Mouse (Mus musculus): ENCODE data around the gene Oat. TPM values are rescaled to one million over a fixed set of nuclear protein-coding genes. Genes with fewer than 3 reads are reported as not detected.
A peak's percentile ranks its signal among the peaks of the same experiment; 100 is the strongest.

The Oat gene
- total and polyA plus RNA-seq, 2 experiments from 2014 or later, result 101 to 123 TPM

DNA sequence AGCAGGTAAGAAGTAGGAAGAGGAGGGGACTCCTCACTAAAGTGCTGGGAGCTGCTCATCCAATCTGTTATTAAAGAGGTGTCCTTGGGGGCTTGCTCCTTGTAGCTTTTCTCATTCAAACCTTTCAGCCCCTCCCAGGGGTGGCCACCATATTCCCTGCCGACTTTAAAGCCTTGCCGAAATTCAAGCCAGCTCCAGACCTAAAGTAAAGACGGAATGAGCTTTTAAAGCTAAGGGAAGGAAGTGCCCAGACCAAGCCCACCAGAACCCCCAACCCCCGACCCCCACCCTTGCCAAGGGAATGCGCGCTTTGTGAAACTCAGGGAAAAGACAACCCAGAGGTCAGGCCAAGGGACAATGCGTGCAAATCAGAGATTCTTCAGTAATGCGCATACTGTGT, 24.7 kb upstream of the Oat start:
- Histone ChIP-seq H3K9me3 (ENCODE audit: low read length) (no peaks in the 10 kb centered on the region), H3K9ac (replicated peaks; ENCODE audit: low read length) (no peak overlapping the region), H3K4me2 (ENCODE audit: low read depth, low read length) (no peak overlapping the region), H3K27ac (no peak overlapping the region), H3K4me1 (ENCODE audit: insufficient read depth, low read length) (peaks cover 17% of the 10 kb centered on the region; the same call in 1 of the 2 replicates), H3K27me3 (ENCODE audit: insufficient read depth, low read length) (peaks cover 53% of the 10 kb centered on the region), H3K4me3 (ENCODE audit: low read length) (no peak overlapping the region), H3K36me3 (ENCODE audit: insufficient read depth, low read length) (no peaks in the 10 kb centered on the region)
- TF ChIP-seq CTCF (IDR thresholded peaks at IDR 0.05; ENCODE audit: low read depth), result no peak
- no peak for ATAC-seq
- DNase-seq (ENCODE audit: low spot score), result no peak
- 17% methylated on average over 8 of the region's 8 CpGs for WGBS

DNA sequence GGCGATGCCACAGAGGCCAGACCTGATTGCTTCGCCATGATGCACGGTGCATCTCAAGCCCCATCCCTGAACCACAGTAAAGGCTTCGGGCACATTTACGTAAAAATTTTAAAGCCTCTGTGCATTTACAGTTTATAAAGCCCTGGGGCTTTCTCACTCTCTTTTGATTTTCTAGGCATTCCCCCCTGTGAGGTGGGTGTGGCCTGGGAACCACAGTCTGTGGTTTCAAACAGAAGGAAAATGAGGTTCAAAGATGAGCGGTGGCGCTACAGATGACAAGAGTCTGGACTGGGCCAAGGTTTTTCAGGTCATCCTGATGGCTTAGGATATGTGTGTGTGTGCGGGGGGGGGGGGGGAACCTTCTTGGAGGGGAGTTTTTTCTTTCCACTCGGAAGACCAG, 23.8 kb upstream of the Oat start:
- WGBS, result 4% methylated on average over 9 of the region's 9 CpGs
- no peaks in the 10 kb centered on the region for H3K9me3 ChIP-seq (ENCODE audit: low read length)

DNA sequence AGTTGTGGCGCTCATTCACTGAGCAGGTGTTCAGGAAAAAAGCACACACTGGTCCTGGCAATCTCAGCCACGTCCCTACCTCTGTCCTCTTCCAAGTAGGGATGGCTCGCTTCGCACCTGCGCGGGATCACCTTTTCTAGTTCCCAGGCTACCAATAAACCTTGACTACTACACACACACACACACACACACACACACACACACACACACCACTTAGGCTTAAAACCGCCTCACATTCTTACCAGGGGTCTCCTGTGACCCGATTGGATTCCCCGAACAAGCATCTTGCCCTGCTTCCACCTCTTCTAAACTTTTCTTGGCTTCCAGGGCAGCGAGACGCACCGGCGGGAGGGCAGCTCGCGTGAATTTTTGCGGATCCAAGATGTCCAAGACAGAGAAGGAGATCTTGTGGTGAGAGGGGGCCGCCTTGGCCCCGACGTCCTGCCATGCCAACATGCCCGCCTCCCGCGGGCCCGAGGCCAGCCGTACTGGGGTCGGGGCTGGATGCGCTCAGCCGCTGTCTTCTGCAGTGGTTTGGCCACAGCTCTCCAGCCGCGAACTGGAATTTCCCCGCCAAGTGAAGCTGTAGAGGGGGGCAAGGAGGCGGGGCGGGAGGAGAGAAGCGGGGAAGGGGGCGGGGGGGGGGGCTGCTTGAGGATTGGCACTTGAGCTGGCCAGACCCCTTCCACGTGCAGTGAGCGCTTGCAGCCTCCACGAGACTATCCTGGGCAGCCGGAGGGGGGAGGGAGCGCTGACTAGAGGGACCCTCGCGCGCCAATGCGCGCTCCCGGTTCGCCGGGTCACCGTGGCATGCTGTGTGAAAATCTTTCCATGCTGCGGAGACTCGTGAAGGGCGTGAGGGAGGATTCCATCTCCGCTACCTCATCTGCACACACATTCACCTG, 23.1 kb upstream of the Oat start, which contains the start of gene Nkx1-2:
Gene Nkx1-2, minus strand, starts transcription at position 567 of the 905 bp plus-strand sequence.
- Histone ChIP-seq H3K4me3 (ENCODE audit: low read length) (peak within 1 kb of the TSS; percentile 37), H3K4me1 (ENCODE audit: insufficient read depth, low read length) (peaks cover 17% of the 10 kb centered on the region; the same call in 1 of the 2 replicates), H3K27me3 (ENCODE audit: insufficient read depth, low read length) (peaks cover 53% of the 10 kb centered on the region), H3K27ac (no peak within 1 kb of the TSS), H3K9me3 (ENCODE audit: low read length) (no peaks in the 10 kb centered on the region), H3K36me3 (ENCODE audit: insufficient read depth, low read length) (no peaks in the 10 kb centered on the region), H3K4me2 (ENCODE audit: low read depth, low read length) (peak within 1 kb of the TSS; percentile 67), H3K9ac (replicated peaks; ENCODE audit: low read length) (0 out of 2 replicates have a peak within 1 kb of the TSS, but pooled peaks have one; percentile 24)
- TF ChIP-seq CTCF (IDR thresholded peaks at IDR 0.05; ENCODE audit: low read depth), result no peak
- WGBS, result 1% methylated on average over 46 of the region's 52 CpGs
- DNase-seq (ENCODE audit: low spot score) (peak; percentile 29), ATAC-seq (0 out of 2 replicates have a peak, but pooled peaks have one; percentile 46)

More for the DNA sequence above, 23.8 kb upstream of the Oat start:
- Histone ChIP-seq H3K9ac (replicated peaks; ENCODE audit: low read length) (0 out of 2 replicates have a peak overlapping the region, but pooled peaks have one; percentile 24), H3K4me1 (ENCODE audit: insufficient read depth, low read length) (peaks cover 17% of the 10 kb centered on the region; the same call in 1 of the 2 replicates), H3K4me3 (ENCODE audit: low read length) (peak overlapping the region; percentile 37), H3K27me3 (ENCODE audit: insufficient read depth, low read length) (peaks cover 53% of the 10 kb centered on the region), H3K27ac (no peak overlapping the region), H3K4me2 (ENCODE audit: low read depth, low read length) (peak overlapping the region; percentile 67), H3K36me3 (ENCODE audit: insufficient read depth, low read length) (no peaks in the 10 kb centered on the region)
- ATAC-seq (no peak), DNase-seq (ENCODE audit: low spot score) (no peak)
- no peak for TF ChIP-seq CTCF (IDR thresholded peaks at IDR 0.05; ENCODE audit: low read depth)

DNA sequence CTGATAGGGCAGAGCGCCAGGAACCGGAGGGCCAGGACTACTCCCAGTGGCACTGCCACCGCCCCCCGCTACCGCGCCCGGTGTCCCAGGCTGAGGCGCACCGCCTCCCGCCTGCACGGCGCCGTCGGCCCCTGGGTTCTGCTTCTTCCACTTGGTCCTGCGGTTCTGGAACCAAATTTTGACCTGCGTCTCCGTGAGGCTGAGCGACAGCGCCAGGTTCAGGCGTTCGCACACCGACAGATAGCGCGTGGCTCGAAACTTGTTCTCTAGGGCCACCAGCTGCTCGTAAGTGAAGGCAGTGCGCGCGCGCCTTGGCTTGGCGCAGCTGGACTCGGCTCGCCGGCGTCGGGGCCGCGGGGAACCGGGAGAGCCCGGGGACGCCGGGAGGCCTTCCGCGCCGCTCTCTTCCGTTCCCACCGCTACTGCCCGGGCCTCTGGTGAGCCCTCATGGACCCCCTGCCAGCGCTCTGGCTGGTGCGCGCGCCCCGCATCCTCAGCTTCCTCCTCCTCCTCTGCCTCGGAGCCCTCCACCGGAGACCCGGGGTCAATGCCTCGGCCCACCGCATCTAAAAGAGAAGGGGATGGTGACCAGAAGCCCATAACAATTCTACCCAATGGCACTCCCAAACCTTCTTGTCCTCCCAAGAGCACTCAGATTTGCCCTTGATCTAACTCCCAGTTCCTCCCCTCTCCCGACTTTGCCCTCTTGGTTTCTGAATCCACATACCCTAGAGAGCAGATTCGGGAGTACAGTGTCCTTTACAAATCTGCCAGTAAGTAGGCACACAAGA, 21.2 kb upstream of the Oat start:
- peaks cover 53% of the 10 kb centered on the region for H3K27me3 ChIP-seq (ENCODE audit: insufficient read depth, low read length)
- peak overlapping the region; percentile 88 for H3K4me2 ChIP-seq (ENCODE audit: low read depth, low read length)
- peak; percentile 45; the same call in 1 of the 2 replicates for ATAC-seq
- peak overlapping the region; percentile 48 for H3K4me3 ChIP-seq (ENCODE audit: low read length)
- WGBS, result under 1% methylated on average over 52 of the region's 60 CpGs
- DNase-seq (ENCODE audit: low spot score), result peak; percentile 42
- peaks cover 17% of the 10 kb centered on the region; the same call in 1 of the 2 replicates for H3K4me1 ChIP-seq (ENCODE audit: insufficient read depth, low read length)
- H3K27ac ChIP-seq, result no peak overlapping the region
- no peaks in the 10 kb centered on the region for H3K36me3 ChIP-seq (ENCODE audit: insufficient read depth, low read length)
- peak overlapping the region; percentile 23 for H3K9ac ChIP-seq (replicated peaks; ENCODE audit: low read length)
- TF ChIP-seq CTCF (IDR thresholded peaks at IDR 0.05; ENCODE audit: low read depth), result no peak
- no peaks in the 10 kb centered on the region for H3K9me3 ChIP-seq (ENCODE audit: low read length)

DNA sequence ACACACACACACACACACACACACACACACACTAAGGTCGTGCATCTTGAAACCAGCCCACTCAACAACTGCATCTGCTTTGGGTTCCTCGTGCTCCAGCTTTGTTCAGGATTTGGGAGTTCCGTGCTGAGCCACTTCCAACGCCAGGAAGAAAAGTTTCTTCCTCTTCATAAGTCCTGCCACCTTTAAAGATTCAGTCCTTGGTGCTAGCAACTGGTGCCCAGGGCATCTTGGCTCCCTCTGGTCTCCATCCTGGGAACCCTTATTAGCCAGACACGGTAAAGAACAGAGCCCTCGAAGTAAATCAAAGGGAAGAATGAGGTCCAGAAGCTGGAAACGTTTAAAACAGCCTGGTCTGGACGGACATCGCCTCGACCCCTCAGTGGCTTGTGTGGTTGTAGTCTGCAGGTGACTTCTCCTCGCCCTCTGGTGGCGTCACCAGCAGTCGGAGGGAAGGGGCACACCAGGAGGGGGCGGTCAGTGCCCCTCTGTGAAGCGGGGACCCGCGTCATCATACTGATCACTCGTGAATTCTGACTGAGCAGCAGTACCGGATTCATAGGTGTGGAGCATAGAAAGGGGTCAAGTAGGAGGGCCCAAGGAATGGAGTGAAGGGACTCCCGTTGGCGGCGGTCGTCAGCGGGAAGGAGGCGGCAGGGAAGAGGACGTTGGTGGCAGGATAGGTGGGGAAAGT, 20.5 kb upstream of the Oat start:
- Histone ChIP-seq H3K4me2 (ENCODE audit: low read depth, low read length) (peak overlapping the region; percentile 88), H3K9me3 (ENCODE audit: low read length) (no peaks in the 10 kb centered on the region), H3K36me3 (ENCODE audit: insufficient read depth, low read length) (no peaks in the 10 kb centered on the region), H3K4me1 (ENCODE audit: insufficient read depth, low read length) (peaks cover 17% of the 10 kb centered on the region; the same call in 1 of the 2 replicates), H3K27me3 (ENCODE audit: insufficient read depth, low read length) (peaks cover 48% of the 10 kb centered on the region), H3K9ac (replicated peaks; ENCODE audit: low read length) (peak overlapping the region; percentile 23; the same call in 1 of the 2 replicates), H3K4me3 (ENCODE audit: low read length) (peak overlapping the region; percentile 48), H3K27ac (no peak overlapping the region)
- no peak for DNase-seq (ENCODE audit: low spot score)
- TF ChIP-seq CTCF (IDR thresholded peaks at IDR 0.05; ENCODE audit: low read depth), result peak; percentile 49
- peak; percentile 53; the same call in 1 of the 2 replicates for ATAC-seq
- WGBS, result 11% methylated on average over 26 of the region's 26 CpGs

DNA sequence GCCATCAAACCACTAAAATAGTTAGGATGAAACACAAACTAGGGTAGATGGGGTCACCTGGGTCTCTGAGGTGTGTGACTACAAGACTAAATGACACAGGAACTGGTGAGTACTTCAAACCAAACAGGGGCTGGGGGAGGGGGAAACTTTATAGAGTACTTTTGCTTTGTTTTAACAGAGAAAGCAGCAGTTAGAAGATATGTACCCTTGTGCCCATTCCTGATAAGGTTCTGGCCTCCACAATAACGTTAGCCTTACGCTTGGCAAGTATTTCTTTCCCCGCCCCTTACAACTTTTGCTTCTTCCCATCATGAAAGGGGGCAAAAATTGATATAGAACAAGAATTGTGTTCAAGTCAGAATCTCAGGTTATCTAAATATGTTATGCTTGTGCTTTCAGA, 19.6 kb upstream of the Oat start:
- 89% methylated on average over 3 of the region's 3 CpGs for WGBS
- Histone ChIP-seq H3K27me3 (ENCODE audit: insufficient read depth, low read length) (peaks cover 41% of the 10 kb centered on the region), H3K9me3 (ENCODE audit: low read length) (no peaks in the 10 kb centered on the region), H3K4me3 (ENCODE audit: low read length) (no peak overlapping the region), H3K36me3 (ENCODE audit: insufficient read depth, low read length) (no peaks in the 10 kb centered on the region), H3K9ac (replicated peaks; ENCODE audit: low read length) (no peak overlapping the region), H3K4me2 (ENCODE audit: low read depth, low read length) (no peak overlapping the region), H3K27ac (no peak overlapping the region), H3K4me1 (ENCODE audit: insufficient read depth, low read length) (peaks cover 17% of the 10 kb centered on the region; the same call in 1 of the 2 replicates)
- no peak for TF ChIP-seq CTCF (IDR thresholded peaks at IDR 0.05; ENCODE audit: low read depth)
- no peak for ATAC-seq
- no peak for DNase-seq (ENCODE audit: low spot score)
